Mouse (Mus musculus) ES-E14 (cell line): ENCODE data around the gene Cox17. TPM values are rescaled to one million over a fixed set of nuclear protein-coding genes. Genes with fewer than 3 reads are reported as not detected.

ENCODE experiments used
- DNase-seq: peaks from one replicate; pipeline ENCODE4 v3.0.0-alpha.2; 2013; ENCODE audit warnings: low read depth, low spot score
- H3K27ac ChIP-seq: 2 replicates; pipeline ENCODE4 v1.5.1; 2012; ENCODE audit warnings: low read depth, mild to moderate bottlenecking, low read length, moderate library complexity, mixed read lengths; ENCODE audit not compliant: poor library complexity, insufficient read depth, severe bottlenecking
- H3K36me3 ChIP-seq: 2 replicates; pipeline ENCODE4 v1.6.1; 2012; ENCODE audit warnings: mild to moderate bottlenecking, low read length, moderate library complexity, mixed read lengths; ENCODE audit not compliant: control insufficient read depth, poor library complexity, insufficient read depth, severe bottlenecking
- H3K4me1 ChIP-seq, 2 experiments: fragments of 150-350 bp in 1 of 2; sonication (generic) in 1 of 2; 2 replicates each; pipeline ENCODE4 v1.6.1; 2012; ENCODE audit warnings: low read length in 2 of 2, mild to moderate bottlenecking in 1 of 2, mixed read lengths in 1 of 2; ENCODE audit not compliant: control insufficient read depth in 2 of 2, insufficient read depth in 2 of 2, poor library complexity in 1 of 2
- H3K4me3 ChIP-seq, 2 experiments: fragments of 150-350 bp in 1 of 2; sonication (generic) in 1 of 2; 2 replicates each; pipeline ENCODE4 v1.5.1; 2012; ENCODE audit warnings: low read length in 2 of 2, low read depth in 1 of 2, mild to moderate bottlenecking in 1 of 2, mixed read lengths in 1 of 2; ENCODE audit not compliant: insufficient read depth in 1 of 2, poor library complexity in 1 of 2, severe bottlenecking in 1 of 2
- H3K9ac ChIP-seq: 2 replicates; pipeline ENCODE4 v1.6.1; 2012; ENCODE audit warnings: low read depth, mild to moderate bottlenecking, low read length, mixed read lengths; ENCODE audit not compliant: poor library complexity, insufficient read depth, severe bottlenecking
- H3K9me3 ChIP-seq: fragments of 150-350 bp; sonication (generic); 2 replicates; pipeline ENCODE4 v1.6.1; 2012; ENCODE audit warnings: low read depth, mild to moderate bottlenecking, low read length; ENCODE audit not compliant: control insufficient read depth, insufficient read depth
- CHD2 ChIP-seq: IDR thresholded peaks from 2 replicates; pipeline ENCODE4 v1.6.1; 2014; ENCODE audit warnings: mild to moderate bottlenecking, low read depth, low read length, inconsistent platforms
- HCFC1 ChIP-seq: IDR thresholded peaks from 2 replicates; pipeline ENCODE4 v1.6.1; 2012; ENCODE audit warnings: low read length, inconsistent platforms, borderline replicate concordance; ENCODE audit not compliant: insufficient read depth
- MAFK ChIP-seq: IDR thresholded peaks from 2 replicates; pipeline ENCODE4 v1.6.1; 2014; ENCODE audit warnings: mild to moderate bottlenecking, low read depth, low read length, inconsistent platforms; ENCODE audit not compliant: insufficient read depth
- ZC3H11A ChIP-seq: IDR thresholded peaks from 2 replicates; pipeline ENCODE4 v1.6.1; 2012; ENCODE audit warnings: low read depth, mild to moderate bottlenecking, inconsistent platforms, low read length, borderline replicate concordance
- ZNF384 ChIP-seq: IDR thresholded peaks from 2 replicates; pipeline ENCODE4 v1.6.1; 2012; ENCODE audit warnings: low read depth, low read length, inconsistent platforms
- in situ Hi-C, 2 experiments: fragments of 600-800 bp; cut with MboI; formaldehyde crosslinking; loops; one replicate each; pipeline ENCODE4 v1.15.1; 2025; ENCODE audit warnings: low sequenced_read_pairs in 2 of 2, inconsistent platforms in 1 of 2; ENCODE audit not compliant: unreplicated experiment in 2 of 2
- total RNA-seq: library from RNA; depleted of rRNA; stranded (reverse); fragments of 300-350 nt; gene quantifications from 2 replicates; pipeline ENCODE4 v1.2.3, GENCODE M21; 2012

Cox17 gene
- total RNA-seq, 1 experiment: 249 TPM

- H3K4me3 ChIP-seq: no peak overlapping the region
- TF ChIP-seq HCFC1 (no peak), ZC3H11A (no peak), CHD2 (no peak), MAFK (no peak), ZNF384 (no peak)
- no peaks in the 10 kb centered on the region for H3K9me3 ChIP-seq
- H3K27ac ChIP-seq: no peak overlapping the region
- DNase-seq: no peak
- no peaks in the 10 kb centered on the region for H3K36me3 ChIP-seq
- peaks cover 2 to 18% of the 10 kb centered on the region in 2 experiments; a peak in 3 of 4 replicates for H3K4me1 ChIP-seq
- in situ Hi-C loops: no loop called here
- H3K9ac ChIP-seq: no peak overlapping the region
Measured at GRCm38 (mm10) chr16:38395060-38395730, 48.4 kb downstream of the Cox17 start.

GRCm38 (mm10) chr16:38396155-38396554 is 49.4 kb downstream of the Cox17 start:
- Histone ChIP-seq H3K4me3 (no peak overlapping the region), H3K9ac (no peak overlapping the region), H3K27ac (no peak overlapping the region), H3K9me3 (no peaks in the 10 kb centered on the region), H3K4me1 (peaks cover 2 to 25% of the 10 kb centered on the region in 2 experiments; a peak in 3 of 4 replicates), H3K36me3 (no peaks in the 10 kb centered on the region)
- in situ Hi-C loops: no loop called here
- DNase-seq: no peak
- no peak for TF ChIP-seq ZC3H11A

- in situ Hi-C loops: no loop called here
- TF ChIP-seq ZNF384 (no peak), HCFC1 (no peak), CHD2 (no peak), ZC3H11A (no peak), MAFK (no peak)
- Histone ChIP-seq H3K27ac (no peak overlapping the region), H3K4me1 (peaks cover 0 to 19% of the 10 kb centered on the region in 2 experiments; a peak in 2 of 4 replicates), H3K4me3 (no peak overlapping the region), H3K9ac (no peak overlapping the region), H3K9me3 (no peaks in the 10 kb centered on the region), H3K36me3 (no peaks in the 10 kb centered on the region)
- DNase-seq: no peak
Measured at GRCm38 (mm10) chr16:38398266-38398665, 51.5 kb downstream of the Cox17 start.

- H3K9me3 ChIP-seq: no peaks in the 10 kb centered on the region
- in situ Hi-C loops: no loop called here
- DNase-seq: no peak
- TF ChIP-seq ZNF384: 0 out of 2 replicates have a peak, but pooled peaks have one; percentile 35
- no peak for TF ChIP-seq ZC3H11A
- H3K9ac ChIP-seq: no peak overlapping the region
- H3K4me3 ChIP-seq: peak overlapping the region in 1 of 2 experiments; percentile 1; a peak in 2 of 4 replicates
- H3K4me1 ChIP-seq: peaks cover 0 to 19% of the 10 kb centered on the region in 2 experiments; a peak in 2 of 4 replicates
- no peak overlapping the region; the same call in 1 of the 2 replicates for H3K27ac ChIP-seq
- H3K36me3 ChIP-seq: no peaks in the 10 kb centered on the region
Measured at GRCm38 (mm10) chr16:38399076-38399475, 52.3 kb downstream of the Cox17 start.
